Mouse (Mus musculus): ENCODE results near the gene Grxcr1. TPM values are rescaled to one million over a fixed set of nuclear protein-coding genes. Genes with fewer than 3 reads are reported as not detected.

Gene Grxcr1
- polyA plus RNA-seq (2015; fragmentation: Nextera tagmentation; extraction: Ambion mirVana) = not detected in 2 replicates

DNA sequence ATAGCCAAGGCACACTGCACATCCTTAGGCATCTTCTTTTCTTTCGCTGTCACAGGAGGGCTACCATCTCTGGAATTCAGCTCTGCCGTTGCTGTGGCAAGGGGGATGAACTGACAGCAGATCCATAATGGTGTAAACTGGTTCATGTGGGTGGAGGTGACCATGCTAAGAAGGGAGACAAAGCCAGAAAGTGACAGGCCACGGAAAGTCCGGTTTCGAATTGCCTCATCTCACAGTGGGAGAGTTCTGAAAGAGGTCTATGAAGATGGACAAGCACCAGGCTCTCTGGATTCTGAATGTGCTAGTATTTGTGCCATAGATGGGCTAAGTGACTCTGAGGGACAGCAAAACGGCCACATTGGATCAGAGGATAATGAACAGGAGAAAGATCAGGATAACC is at the start of gene Grxcr1:
Gene Grxcr1 (plus strand): TSS at position 92 of the 400 bp plus-strand sequence.
- no peaks in the 10 kb centered on the region for H3K36me3 ChIP-seq
- no peak within 1 kb of the TSS for H3K27ac ChIP-seq
- ATAC-seq (ENCODE audit: low read depth) = no peak
- 71% methylated on average over 6 of the region's 6 CpGs for WGBS (ENCODE audit: insufficient replicate concordance)
- H3K4me1 ChIP-seq (replicated peaks) = no peaks in the 10 kb centered on the region
- H3K9ac ChIP-seq = no peak within 1 kb of the TSS
- H3K9me3 ChIP-seq (replicated peaks) = no peaks in the 10 kb centered on the region
- H3K27me3 ChIP-seq = no peaks in the 10 kb centered on the region
- H3K4me3 ChIP-seq (replicated peaks) = no peak within 1 kb of the TSS
- no peak within 1 kb of the TSS for H3K4me2 ChIP-seq
- no peak for DNase-seq

DNA sequence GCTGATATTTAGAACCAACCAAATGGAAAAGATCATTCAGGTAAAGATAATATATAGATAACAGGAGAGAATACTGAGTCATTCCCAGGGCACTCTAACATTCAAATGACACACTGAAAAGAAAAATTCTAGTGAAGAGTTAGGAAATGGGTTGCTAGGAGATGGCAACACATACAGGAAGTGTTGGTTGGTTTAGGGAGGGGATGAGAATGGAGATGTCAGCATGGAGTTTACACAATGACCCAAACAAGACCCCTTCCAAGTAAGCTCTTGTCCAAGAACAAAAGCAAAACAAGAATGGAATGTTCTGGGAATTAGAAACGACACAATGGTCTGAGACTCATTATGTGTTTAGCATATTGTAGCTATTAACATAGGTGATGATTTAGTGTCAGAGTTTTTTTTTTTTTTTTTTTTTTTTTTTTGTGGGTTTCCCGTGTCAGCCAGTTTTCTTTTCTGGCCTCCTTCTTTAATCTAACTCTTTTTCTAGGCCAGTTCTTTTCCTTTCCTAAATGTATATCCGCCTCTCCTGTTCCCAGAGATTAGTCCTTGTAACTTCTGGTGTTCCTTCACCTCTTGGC is 49.6 kb upstream of the Grxcr1 start:
- H3K36me3 ChIP-seq = no peaks in the 10 kb centered on the region
- WGBS (ENCODE audit: insufficient replicate concordance) = 28% methylated on average over 3 of the region's 3 CpGs
- no peaks in the 10 kb centered on the region for H3K27me3 ChIP-seq
- no peak overlapping the region for H3K4me3 ChIP-seq (replicated peaks)
- H3K27ac ChIP-seq = no peak overlapping the region
- no peak overlapping the region for H3K4me2 ChIP-seq
- no peaks in the 10 kb centered on the region for H3K4me1 ChIP-seq (replicated peaks)
- no peak for DNase-seq
- no peaks in the 10 kb centered on the region for H3K9me3 ChIP-seq (replicated peaks)
- no peak overlapping the region for H3K9ac ChIP-seq
- ATAC-seq (ENCODE audit: low read depth) = no peak

DNA sequence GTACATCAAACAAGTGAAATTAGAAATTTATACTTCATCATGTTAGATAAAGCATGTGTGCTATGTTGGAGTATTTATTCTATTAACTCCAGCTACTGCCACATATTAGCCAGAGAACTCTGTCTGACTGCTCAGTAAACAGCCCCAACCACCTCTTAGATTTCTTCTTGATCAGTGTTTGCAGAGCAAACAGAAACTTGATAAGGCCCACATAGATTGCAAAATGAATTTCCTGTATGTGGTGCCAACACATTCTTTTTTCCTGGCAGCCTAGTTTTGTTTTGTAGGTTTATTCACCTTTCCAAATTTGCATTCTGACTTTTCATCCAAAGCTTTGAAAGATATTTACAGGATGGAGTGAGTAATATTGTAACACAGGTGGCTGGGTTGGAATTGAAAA is 41.2 kb upstream of the Grxcr1 start:
- ATAC-seq (ENCODE audit: low read depth) = no peak
- H3K27me3 ChIP-seq = no peaks in the 10 kb centered on the region
- no peak overlapping the region for H3K9ac ChIP-seq
- no peak overlapping the region for H3K4me3 ChIP-seq (replicated peaks)
- no peaks in the 10 kb centered on the region for H3K4me1 ChIP-seq (replicated peaks)
- H3K36me3 ChIP-seq = no peaks in the 10 kb centered on the region
- H3K9me3 ChIP-seq (replicated peaks) = no peaks in the 10 kb centered on the region
- H3K4me2 ChIP-seq = no peak overlapping the region
- DNase-seq = no peak
- H3K27ac ChIP-seq = no peak overlapping the region

DNA sequence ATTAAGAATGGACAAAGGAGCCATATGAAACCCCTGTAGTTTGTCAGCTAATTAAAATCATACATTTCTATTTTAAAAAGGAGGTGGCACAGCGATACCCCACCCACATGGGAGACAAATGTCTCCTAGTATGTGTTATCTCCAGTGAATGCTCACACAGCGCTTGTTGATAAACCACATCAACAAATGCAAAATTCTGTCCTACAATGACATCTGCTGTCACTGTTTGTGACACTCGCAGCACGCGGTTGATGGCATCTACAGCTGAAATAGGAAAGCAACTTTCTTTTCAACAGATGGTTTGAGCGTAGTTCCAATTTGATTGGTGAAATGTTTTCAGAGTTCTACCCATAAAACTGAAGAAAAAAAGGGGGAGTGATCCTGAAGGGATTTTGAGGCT is 29.0 kb upstream of the Grxcr1 start:
- WGBS (ENCODE audit: insufficient replicate concordance) = 58% methylated on average over 6 of the region's 6 CpGs
- Histone ChIP-seq H3K4me1 (replicated peaks) (no peaks in the 10 kb centered on the region), H3K4me2 (no peak overlapping the region), H3K9me3 (replicated peaks) (no peaks in the 10 kb centered on the region), H3K9ac (no peak overlapping the region), H3K4me3 (replicated peaks) (no peak overlapping the region), H3K27ac (no peak overlapping the region), H3K27me3 (no peaks in the 10 kb centered on the region), H3K36me3 (no peaks in the 10 kb centered on the region)
- ATAC-seq (ENCODE audit: low read depth) = no peak
- no peak for DNase-seq

DNA sequence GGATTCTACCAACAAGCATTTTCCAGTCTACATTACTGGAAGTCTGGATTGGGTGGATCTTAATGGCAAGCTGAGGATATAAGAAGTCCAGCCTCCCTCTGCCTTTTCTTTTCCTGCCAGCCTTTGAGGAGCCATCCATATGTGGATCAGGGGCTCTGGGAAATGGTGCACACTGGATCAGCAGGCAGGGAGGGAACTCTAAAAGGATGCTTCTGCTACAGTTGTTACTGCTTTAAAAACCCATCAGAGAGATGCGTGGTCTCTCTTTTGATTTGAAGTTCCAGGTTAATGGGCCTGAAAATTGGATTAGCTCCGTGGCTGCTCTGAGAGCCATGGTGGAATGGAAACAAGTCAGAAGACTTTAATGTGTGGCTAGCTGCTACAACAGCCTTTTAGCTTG is 27.7 kb upstream of the Grxcr1 start:
- no peak overlapping the region for H3K27ac ChIP-seq
- ATAC-seq (ENCODE audit: low read depth) = no peak

DNA sequence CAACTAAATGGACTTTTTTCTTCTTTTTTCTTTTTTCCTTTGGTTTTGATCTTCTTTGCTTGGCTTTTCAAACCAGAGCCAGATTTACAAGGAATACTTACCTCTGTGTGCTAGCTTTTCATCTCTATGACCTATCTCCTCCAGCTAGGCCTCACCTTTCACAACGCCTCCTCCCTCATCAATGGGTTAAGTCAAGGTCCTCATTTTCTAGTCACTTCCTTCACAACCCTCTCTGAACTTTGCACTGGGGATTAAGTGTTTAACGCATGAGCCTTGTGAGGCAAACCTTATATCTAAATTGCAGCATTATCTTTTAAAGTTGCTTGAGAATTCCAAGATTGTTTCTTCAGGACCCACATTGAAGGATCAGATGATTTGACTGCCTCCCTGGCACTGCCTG is 27.2 kb upstream of the Grxcr1 start:
- WGBS (ENCODE audit: insufficient replicate concordance) = 74% methylated on average over 2 of the region's 2 CpGs
- Histone ChIP-seq H3K4me3 (replicated peaks) (no peak overlapping the region), H3K4me1 (replicated peaks) (no peaks in the 10 kb centered on the region), H3K9me3 (replicated peaks) (no peaks in the 10 kb centered on the region), H3K27me3 (no peaks in the 10 kb centered on the region), H3K9ac (no peak overlapping the region), H3K36me3 (no peaks in the 10 kb centered on the region), H3K4me2 (no peak overlapping the region), H3K27ac (no peak overlapping the region)
- no peak for ATAC-seq (ENCODE audit: low read depth)
- no peak for DNase-seq

More for the DNA sequence above, 27.7 kb upstream of the Grxcr1 start:
- H3K9me3 ChIP-seq (replicated peaks) = no peaks in the 10 kb centered on the region
- 55% methylated on average over 2 of the region's 2 CpGs for WGBS (ENCODE audit: insufficient replicate concordance)
- no peaks in the 10 kb centered on the region for H3K27me3 ChIP-seq
- no peaks in the 10 kb centered on the region for H3K4me1 ChIP-seq (replicated peaks)
- no peaks in the 10 kb centered on the region for H3K36me3 ChIP-seq
- H3K4me2 ChIP-seq = no peak overlapping the region
- no peak overlapping the region for H3K4me3 ChIP-seq (replicated peaks)
- DNase-seq = no peak
- no peak overlapping the region for H3K9ac ChIP-seq

DNA sequence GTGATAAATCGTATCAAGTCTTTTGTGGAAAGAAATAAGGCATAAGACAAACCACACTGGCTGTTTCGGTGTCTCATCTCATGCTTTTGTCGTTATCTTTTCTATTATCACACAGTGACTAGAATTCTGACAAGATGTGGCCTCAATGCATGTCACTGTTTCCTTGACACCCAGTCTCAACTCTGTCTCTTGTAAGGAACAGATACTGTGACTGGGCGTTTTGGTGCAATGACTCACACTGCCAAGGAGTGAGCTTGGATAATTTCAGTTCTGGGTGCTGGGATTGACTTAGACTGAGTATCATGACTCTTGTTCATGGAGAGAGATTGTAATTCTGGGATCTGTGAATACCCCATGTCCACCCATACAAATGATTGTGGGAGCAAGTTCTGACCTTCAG is 24.6 kb upstream of the Grxcr1 start:
- DNase-seq = no peak
- Histone ChIP-seq H3K27me3 (no peaks in the 10 kb centered on the region), H3K9ac (no peak overlapping the region), H3K9me3 (replicated peaks) (no peaks in the 10 kb centered on the region), H3K4me3 (replicated peaks) (no peak overlapping the region), H3K27ac (no peak overlapping the region), H3K4me2 (no peak overlapping the region), H3K4me1 (replicated peaks) (no peaks in the 10 kb centered on the region), H3K36me3 (no peaks in the 10 kb centered on the region)
- no peak for ATAC-seq (ENCODE audit: low read depth)
- WGBS (ENCODE audit: insufficient replicate concordance) = 36% methylated on average over 4 of the region's 4 CpGs

DNA sequence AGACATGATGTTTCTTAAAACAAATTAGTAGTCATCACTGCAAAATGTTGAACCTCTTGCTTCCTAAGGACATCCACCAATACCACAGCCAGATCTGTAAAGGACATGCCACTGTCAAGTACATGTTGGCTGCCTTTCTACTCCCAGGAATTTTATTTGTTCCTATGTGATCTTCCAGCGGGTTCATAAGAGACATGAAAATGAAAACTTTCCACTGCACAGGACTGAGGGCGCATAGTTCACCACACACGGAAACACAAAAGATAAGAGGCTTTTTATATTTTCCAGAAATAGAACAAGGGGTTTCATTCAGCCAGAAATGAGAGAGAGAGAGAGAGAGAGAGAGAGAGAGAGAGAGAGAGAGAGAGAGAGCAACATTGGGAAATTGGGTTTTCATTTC is 20.1 kb upstream of the Grxcr1 start:
- DNase-seq = no peak

DNA sequence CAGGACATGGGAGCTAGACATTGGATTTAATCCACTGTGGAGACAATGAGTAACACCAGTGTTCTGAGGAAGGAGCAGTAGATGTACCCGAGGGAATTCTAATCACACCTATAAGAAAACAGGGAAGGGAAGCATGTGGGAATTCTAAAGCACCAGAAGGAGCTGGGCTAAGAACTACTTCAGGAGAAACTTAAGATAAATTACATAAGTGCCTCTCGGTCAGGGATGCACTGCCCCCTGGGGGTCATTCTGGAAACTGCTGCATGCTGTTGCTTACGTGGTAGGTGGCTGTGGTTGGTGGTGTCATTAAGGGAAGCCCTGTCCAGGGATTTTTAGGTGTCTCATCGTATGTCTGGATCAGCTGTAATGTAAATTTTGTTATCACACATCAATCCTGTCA is 19.0 kb upstream of the Grxcr1 start:
- ATAC-seq (ENCODE audit: low read depth) (no peak), DNase-seq (peak; percentile 42)
- Histone ChIP-seq H3K4me2 (no peak overlapping the region), H3K9ac (no peak overlapping the region), H3K4me3 (replicated peaks) (no peak overlapping the region), H3K9me3 (replicated peaks) (no peaks in the 10 kb centered on the region), H3K27me3 (no peaks in the 10 kb centered on the region; the same call in 1 of the 2 replicates), H3K27ac (no peak overlapping the region), H3K36me3 (no peaks in the 10 kb centered on the region), H3K4me1 (replicated peaks) (no peaks in the 10 kb centered on the region)
- 4% methylated on average over 4 of the region's 4 CpGs for WGBS (ENCODE audit: insufficient replicate concordance)

More for the DNA sequence above, 20.1 kb upstream of the Grxcr1 start:
- H3K36me3 ChIP-seq = no peaks in the 10 kb centered on the region
- H3K4me1 ChIP-seq (replicated peaks) = no peaks in the 10 kb centered on the region
- no peak overlapping the region for H3K4me2 ChIP-seq
- ATAC-seq (ENCODE audit: low read depth) = no peak
- no peaks in the 10 kb centered on the region; the same call in 1 of the 2 replicates for H3K27me3 ChIP-seq
- 28% methylated on average over 3 of the region's 3 CpGs for WGBS (ENCODE audit: insufficient replicate concordance)
- no peak overlapping the region for H3K27ac ChIP-seq
- H3K9ac ChIP-seq = no peak overlapping the region
- H3K4me3 ChIP-seq (replicated peaks) = no peak overlapping the region
- no peaks in the 10 kb centered on the region for H3K9me3 ChIP-seq (replicated peaks)

DNA sequence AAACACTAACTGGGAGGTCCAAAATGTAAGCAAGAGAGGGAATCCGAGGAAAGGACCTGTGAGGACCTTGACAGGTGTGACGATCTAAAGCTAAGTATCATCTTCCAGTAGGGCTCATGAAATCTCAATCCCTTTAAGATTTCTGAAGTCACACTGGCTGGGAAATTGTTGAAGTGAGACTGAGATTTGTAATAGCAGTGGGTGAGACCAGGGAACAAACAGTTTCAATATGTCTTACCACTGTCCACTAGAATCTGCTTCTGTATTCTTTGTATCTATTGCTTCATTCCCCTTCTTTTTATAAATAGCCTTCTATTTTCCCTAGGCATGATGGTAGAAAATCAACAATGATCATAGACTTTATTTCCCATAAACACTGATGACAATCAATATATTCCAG is 10.8 kb upstream of the Grxcr1 start:
- Histone ChIP-seq H3K4me2 (no peak overlapping the region), H3K9ac (no peak overlapping the region), H3K27ac (no peak overlapping the region), H3K4me1 (replicated peaks) (no peaks in the 10 kb centered on the region), H3K27me3 (no peaks in the 10 kb centered on the region), H3K36me3 (no peaks in the 10 kb centered on the region), H3K9me3 (replicated peaks) (no peaks in the 10 kb centered on the region), H3K4me3 (replicated peaks) (no peak overlapping the region)
- ATAC-seq (ENCODE audit: low read depth) (no peak), DNase-seq (no peak)
- WGBS (ENCODE audit: insufficient replicate concordance) = 62% methylated on average over 2 of the region's 2 CpGs

DNA sequence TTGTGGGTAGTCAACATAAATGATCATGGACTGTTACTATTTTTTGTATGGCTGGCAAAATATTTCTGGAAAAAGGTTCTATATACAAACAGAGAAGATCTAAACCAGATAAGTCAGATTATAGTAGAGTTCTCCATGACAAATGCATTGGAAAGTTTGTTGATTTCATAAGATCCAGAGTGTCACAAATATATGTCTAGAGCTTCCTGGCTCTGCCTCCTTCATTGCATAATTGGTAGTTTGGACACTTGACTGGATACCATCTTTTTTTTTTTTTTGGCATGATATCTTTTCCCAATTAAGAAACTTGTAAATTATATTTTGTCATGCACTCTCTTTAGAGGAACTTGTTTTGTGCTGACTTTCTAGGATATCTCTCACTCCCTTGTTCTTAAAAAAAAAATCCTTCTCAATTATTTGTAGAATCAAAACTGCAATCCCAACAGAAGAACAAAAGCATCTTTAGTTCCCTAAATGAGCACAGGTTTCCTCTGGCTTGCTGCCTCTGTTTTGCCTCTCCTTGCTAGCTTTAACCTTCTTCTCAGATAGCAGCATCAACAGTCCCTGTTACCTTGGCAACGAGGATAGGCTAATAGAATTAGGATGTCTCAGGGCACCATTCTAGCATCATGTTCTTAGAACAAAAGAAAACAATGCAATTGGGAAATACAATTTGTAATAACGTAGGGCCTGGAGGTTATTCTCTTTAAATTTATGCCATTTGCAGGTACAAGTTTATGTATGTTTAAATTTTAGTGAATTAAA is 4.8 kb upstream of the Grxcr1 start:
- ATAC-seq (ENCODE audit: low read depth) (no peak), DNase-seq (no peak)
- H3K4me2 ChIP-seq = no peak overlapping the region
- H3K36me3 ChIP-seq = no peaks in the 10 kb centered on the region
- H3K9me3 ChIP-seq (replicated peaks) = no peaks in the 10 kb centered on the region
- no peak overlapping the region for H3K27ac ChIP-seq
- H3K4me3 ChIP-seq (replicated peaks) = no peak overlapping the region
- no peak overlapping the region for H3K9ac ChIP-seq
- 50% methylated on average over 2 of the region's 2 CpGs for WGBS (ENCODE audit: insufficient replicate concordance)
- H3K27me3 ChIP-seq = no peaks in the 10 kb centered on the region
- H3K4me1 ChIP-seq (replicated peaks) = no peaks in the 10 kb centered on the region

DNA sequence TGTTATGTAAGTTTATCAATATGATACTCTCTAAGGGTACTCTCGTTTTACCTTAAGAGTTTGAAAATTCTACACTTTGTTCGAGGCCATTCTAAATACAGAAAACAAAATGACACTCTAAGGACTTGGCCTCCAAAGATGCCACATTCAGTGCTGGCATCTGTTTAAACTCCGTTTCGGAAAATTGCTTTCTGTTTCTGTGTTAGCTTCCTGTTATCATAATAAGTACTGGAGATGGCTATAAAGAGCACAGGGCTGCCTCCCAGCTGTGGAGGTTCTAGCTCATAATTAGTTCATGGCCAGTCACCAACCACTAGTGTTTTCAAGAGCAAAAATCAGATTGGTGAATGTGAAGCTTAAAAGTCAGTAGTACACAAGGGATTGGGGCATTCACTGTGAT is 4.2 kb upstream of the Grxcr1 start:
- Histone ChIP-seq H3K4me2 (no peak overlapping the region), H3K9me3 (replicated peaks) (no peaks in the 10 kb centered on the region), H3K36me3 (no peaks in the 10 kb centered on the region), H3K27me3 (no peaks in the 10 kb centered on the region), H3K4me1 (replicated peaks) (no peaks in the 10 kb centered on the region), H3K4me3 (replicated peaks) (no peak overlapping the region), H3K9ac (no peak overlapping the region), H3K27ac (no peak overlapping the region)
- ATAC-seq (ENCODE audit: low read depth) (no peak), DNase-seq (no peak)
- 70% methylated on average over 4 of the region's 4 CpGs for WGBS (ENCODE audit: insufficient replicate concordance)

Data from liver, embryonic 13.5 days (tissue).